Mouse (Mus musculus) adrenal gland, adult 2 months (tissue): ENCODE data around the gene Pitpnc1. TPM values are rescaled to one million over a fixed set of nuclear protein-coding genes. Genes with fewer than 3 reads are reported as not detected.

Experiments
- DNase-seq: peaks from one replicate; pipeline ENCODE4 v3.0.0; 2021
- polyA plus RNA-seq: library from polyadenylated mRNA; depleted of rRNA; stranded (reverse); fragments of >200 nt; gene quantifications from 2 replicates; pipeline ENCODE4 v1.2.3, GENCODE M21; 2012
- total RNA-seq, 2 experiments: library from RNA; stranded (reverse); gene quantifications; 2 replicates each; pipeline ENCODE4 v1.2.3; 2021

The Pitpnc1 gene
- total and polyA plus RNA-seq, 3 experiments, result 2.8 to 17.5 (median 11.1) TPM

DNA sequence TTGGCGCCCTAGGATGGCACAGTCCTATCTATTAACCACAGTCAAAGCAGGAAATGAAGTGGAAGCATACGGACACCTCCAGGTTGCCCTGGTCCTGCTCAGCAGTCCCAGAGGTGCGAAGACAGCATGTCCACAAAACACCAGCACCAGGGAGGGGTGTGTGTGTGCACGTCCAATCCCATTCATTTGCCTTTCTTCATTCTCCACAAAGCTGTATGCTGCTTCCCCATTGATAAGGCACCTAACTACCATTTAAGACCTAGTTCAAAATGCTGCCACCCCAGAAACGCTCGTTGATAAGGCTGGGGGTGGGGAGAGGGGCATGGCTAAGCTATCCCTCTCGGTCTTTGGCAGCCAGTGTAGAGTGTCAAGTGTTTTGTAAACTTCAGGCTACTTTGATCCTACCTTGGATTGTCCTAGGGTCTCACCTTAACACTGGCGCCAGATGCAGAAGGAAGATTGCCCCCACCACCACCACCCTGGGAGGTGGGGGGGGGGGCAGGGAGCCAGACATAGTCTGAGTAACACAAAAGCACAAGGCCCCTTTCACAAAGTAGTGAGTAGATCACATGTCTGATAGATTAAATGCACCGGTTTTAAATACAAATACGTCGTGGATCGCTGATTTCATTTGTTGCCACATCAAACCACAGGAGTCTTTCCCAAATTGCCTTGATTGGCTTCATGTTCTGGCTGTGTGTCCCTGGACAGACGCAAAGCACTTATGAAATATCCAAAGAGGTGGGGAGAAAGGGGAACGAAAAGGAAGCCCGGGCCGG lies 2.1 kb downstream of the Pitpnc1 start:
- DNase-seq, result no peak

DNA sequence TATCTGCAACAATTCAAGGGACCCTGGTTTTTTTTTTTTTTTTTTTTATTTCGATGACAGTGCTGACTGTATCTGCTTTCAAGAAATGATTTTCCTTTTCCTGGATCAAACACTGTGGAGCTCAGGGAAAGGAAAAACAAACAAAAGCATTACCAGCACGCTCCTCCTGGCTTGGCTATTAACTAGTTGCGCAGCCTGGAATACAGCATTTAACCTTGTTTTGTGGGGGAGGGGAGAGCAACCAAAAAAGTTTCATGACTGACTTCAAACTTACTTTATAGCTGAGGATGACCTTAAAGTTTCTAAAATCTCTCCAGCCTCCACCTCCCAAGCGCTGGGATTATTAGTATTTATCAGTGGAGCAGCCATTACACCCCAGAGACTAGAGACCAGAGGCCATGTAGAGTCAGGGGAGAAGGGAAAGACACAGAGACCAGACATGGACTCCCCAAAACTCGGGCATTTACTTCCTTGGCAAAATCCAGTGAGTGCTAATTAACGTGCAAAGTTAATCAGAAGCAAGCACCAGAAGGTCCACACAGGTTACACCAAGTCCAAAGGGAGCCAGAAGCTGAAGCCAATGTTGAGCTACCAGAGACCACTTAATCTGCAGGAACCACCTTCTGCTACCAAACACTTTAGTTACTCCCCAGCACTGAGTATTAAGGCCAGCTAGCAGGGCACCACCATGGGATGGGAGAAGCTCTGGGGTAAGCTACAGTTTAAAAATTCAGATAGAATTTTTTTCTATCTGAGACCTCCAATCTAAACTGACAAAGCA lies 3.7 kb downstream of the Pitpnc1 start:
- DNase-seq, result no peak

DNA sequence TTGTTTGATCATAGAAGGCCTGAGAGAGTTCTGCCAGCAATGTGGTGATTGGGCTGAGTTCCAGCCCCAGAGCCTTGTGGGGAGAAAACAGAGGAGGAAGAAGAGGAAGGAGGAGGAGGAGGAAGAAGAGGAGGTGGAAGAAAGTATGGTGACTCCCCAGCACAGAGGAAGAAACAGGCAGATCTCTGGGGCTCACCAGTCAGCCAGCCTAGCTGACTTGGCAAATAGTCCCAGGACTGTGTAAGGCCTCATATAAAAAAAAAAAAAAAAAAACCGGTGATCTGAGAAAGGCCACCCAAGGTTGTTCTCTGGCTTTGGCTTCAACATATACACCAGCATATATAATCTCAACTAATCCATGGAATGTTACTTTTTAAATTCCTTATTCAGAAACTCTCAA lies 4.5 kb downstream of the Pitpnc1 start:
- no peak for DNase-seq

DNA sequence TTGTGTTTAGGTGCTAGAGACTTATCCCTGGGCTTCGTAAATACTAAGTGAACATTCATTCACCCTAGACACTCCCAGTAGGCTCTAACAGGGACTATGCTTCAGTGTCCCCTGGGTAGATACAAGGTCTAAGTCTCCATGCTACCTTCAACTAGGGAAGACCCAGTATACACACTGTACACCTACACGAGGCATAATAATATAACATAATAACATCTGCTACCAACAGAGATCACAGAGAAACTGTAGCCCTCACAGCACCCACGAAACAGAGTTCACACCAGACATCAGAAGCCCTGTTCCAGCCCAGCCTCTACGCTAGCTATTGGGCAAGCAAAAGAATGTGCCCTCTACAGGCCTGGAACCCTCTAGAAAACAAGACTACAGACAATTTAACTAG lies 5.5 kb downstream of the Pitpnc1 start:
- DNase-seq, result no peak

DNA sequence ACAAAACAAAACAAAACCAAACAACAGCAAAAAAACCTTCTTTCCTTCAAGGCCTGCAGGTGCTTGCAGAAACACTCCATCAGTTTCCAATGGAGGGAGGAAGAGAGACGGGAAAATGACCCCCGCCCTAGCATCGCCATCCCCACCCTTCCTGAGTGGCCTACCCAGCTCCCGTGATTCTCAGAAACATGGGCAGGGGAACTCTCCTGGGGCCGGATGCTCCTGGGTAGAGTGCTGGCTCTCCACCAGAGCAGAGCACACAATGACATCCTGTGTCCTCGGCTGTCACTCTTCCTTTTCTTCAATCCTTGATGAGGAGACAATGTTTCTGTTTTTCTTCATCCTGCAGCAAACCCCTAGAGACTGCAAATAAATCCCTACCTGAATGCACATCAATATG lies 6.4 kb downstream of the Pitpnc1 start:
- DNase-seq, result no peak

DNA sequence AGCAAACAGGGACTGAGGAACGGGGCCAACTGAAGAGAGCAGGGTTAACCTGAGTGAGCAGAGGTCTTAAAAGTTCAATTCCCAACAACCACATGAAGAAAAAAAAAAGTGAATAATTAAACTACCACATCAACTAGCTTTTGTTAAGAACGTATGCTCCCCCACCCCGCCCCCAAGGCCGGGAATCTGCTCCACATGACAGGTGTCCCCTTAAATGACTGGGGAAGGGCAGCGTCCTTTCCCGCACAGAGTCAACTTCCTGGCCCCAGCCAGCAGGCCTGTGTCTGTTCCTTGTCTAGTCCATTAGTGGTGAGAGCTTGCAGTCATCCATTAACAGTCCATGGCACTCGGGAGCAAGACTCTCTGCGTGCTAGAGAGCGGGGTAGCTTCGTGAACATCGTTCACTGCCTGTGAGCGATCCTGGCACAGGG lies 7.2 kb downstream of the Pitpnc1 start:
- no peak for DNase-seq

DNA sequence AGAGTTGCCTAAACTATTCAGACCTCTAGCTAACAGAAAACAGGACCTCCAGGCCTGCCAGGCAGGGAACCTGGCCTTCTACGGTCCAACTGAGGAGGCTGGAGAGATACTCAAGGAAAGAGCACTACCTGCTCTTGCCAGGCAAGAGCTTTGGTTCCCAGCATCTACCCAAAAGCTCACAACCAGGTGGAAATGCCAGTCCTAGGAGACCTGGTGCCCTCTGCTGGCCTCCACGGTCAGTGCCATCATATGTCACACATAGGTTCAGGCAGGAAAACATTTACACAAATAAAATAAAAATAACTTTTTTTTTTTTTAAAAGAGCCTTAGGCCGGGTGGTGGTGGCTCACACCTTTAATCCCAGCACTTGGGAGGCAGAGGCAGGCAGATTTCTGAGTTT lies 8.0 kb downstream of the Pitpnc1 start:
- no peak for DNase-seq

DNA sequence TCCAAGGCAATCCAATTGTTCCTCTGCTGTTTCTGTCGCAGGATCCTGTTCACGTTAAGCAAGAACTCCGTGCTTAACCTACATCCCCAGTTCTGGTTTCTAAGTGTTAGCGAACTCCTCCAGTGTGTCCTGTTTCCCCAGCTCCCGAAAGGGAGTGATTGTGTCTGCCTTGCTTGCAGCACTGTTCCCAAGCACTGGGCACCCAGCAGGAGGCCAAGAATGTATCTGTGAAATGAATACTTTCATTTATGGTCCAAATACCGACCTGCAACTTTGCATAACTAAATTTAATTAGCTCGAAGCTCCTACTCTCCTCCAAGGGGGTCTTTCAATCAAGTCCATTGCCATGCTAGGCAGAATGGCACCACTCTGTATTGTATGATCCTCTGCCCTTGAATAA lies 10.7 kb downstream of the Pitpnc1 start:
- no peak for DNase-seq

DNA sequence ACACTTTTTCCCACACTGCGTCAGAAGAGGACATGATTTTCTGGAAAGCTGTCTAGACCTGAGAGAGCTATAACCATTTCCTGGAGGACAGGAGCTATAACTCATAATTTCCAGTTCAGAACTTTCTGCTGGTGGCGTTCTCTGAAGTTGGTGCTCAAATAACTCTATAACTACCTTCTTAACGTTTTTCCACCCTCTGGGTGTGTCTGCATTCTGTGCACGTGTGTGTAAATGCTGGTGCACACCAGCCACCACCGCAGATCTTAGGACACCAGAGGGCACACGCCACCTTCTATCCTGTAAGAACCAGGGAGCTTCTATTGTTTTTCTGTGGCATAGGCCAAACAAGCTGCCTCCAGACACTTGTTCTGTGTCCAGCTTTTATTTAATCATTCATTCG lies 11.5 kb downstream of the Pitpnc1 start:
- DNase-seq, result no peak

DNA sequence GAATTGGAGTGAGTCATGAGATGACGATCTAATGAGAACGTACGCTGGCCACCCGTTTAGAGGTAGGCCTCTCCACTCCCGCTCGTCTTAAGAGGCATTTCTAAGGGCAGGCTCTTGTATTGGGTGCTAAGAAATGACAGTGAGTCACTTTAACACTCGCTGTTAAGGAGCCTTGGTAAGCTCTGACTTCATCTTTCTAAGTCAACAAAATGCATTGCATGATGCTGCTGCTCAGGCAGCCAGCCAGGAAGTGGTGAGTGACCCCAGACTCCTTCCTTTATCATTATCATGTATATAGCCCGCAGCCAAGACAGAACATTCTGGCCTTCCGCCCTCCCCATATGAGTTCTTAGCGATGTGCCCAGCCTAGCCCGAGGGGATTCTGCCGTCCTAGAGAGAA lies 12.2 kb downstream of the Pitpnc1 start:
- DNase-seq, result no peak

DNA sequence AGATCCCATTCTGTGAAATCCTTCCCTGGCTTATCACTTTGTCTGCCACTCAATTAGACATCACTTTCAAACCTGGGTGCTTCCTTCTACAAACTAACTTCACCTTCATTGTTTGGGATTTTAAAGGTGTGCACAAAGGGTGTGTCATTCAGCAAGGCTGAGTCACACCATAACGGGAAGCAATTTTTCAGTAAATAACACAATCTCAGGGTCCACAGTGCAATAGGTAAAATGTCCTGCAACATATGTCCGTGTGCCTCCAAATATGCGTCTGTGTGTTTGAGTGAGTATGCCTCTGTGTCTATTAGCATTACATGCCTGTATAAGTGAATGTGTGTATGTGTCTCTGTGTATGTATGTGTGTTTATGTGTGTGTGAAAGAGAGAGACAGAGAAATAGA lies 13.2 kb downstream of the Pitpnc1 start:
- no peak for DNase-seq

DNA sequence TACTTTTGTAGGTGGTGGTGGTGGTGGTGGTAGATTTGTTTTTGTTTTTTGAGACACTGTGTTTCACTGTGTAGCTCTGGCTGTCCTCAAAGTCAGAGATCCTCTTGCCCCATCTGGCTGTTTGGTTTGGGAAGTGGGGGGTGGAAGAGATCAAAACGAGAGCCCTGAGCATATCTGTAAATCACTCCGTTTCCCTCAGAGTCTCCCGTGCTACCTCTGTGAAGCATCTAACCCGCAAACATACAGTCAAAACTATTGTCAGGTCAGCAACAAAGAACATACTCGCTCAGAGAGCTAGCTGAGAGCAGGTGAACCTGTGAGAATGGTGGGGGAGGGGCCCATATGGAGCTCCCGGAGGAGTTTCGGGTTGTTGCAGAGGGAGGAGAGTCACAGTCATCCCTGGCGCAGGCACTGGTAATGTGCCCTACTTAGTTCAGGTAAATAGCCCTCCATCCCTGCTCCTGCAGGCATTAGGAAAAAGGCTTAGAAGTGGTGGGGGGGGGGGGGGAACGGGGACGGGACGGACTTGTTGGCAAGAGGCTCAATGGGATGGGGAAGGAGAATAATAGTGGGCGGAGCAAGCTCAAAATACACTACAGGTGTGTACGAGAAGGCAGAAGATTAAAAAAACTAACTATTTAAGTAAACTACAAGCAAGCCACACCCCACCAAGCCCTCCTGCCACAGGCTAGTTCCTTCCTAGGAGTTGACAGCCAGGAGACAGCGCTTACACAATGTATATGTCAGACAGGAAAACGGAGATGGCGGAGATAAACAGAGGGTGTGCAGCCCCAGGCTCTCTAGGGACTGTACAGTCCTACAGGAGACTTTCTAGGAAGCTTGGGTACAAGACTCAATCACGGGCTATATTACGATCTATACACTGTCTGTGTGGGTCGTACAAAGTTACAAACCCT lies 15.7 kb downstream of the Pitpnc1 start:
- no peak for DNase-seq

DNA sequence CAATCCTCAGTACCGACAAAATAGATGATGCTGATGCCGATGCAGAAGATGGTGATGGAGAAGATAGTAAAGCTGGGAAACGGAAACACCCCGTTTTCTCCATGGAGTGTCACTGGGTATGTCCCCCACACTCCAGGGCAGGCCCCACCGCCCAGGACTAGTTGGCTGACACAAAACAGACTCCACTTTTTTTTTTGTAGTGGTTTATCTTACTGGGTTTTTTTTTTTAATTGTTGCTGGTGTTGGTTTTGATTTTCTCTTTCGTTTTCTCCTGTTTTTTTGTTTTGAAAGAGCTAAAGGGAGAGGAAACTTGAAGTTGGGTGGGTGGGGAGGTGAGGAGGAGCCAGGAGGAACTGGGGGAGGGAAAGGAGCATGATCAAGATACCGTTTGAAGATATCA lies 18.4 kb downstream of the Pitpnc1 start:
- DNase-seq, result no peak

DNA sequence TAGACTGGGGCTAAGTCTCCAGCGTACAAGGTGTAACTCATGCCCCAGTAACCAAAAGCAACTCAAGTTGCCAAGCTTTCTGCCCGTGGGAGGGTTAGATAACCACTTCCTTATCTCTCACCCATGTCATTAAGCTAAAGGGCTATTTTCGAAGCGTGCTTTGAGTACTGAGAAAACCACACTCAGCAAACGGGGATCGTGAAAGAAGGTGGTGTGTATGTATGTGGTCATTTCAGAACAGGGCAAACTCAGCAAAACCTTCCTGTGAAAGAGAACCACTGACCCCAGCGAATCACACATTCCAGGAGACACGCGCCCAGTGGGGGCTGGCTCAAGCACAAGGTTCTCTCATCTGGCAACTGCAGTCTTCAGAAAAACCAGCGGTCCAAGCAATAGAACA lies 19.4 kb downstream of the Pitpnc1 start:
- no peak for DNase-seq

DNA sequence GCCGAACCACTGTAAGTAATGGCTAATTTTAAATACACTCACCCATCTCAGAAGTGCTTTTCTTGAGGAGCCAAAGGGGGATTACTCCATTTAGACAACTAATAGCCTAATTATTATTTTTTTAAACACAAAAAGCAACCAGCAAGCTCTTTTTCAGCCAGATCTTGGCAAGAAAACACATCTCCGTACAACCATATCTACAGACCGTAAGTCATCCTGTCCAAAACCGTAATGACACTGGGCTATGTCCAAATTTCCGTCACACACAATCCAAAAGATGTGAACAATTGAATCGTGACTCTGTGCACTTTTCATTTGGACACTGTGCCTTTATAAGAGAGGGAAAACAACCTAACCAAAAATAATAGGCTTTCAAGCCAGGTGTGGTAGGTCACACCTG lies 20.4 kb downstream of the Pitpnc1 start:
- no peak for DNase-seq

DNA sequence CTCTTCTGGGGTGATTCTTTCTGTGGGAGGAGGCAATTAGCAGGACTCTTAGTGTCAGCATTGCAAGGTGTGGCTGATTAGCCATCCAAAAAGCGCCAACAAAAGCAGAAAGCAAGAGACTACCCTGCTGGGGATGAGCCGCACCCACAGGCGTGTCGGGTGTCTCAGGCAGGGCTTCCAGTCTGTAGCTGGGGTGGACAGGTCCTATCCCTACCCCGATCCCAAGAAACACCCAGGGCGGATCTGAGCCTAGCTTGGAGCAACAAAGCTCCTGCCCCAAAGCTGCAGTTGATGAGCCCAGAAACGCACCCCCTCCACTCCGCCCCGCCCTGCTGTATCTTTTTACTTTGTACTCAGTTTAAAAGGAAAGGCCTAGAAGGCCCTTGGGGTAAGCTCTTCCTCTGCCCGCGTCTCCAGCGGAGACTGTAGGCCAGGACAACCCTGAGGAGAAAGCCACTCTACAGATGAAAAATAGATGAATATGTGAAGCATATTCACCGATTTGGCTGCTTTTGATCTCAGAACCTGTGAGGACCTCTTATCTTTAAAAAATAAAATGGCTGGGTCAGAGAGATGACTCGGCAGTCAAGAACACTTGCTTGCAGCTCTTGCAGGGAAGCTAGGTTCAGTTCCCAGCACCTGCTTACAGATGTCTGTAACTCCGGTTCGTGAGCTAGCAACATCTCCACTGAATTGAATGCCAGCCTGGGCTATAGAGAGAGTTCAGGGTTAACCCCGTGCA lies 21.2 kb downstream of the Pitpnc1 start:
- DNase-seq, result no peak

DNA sequence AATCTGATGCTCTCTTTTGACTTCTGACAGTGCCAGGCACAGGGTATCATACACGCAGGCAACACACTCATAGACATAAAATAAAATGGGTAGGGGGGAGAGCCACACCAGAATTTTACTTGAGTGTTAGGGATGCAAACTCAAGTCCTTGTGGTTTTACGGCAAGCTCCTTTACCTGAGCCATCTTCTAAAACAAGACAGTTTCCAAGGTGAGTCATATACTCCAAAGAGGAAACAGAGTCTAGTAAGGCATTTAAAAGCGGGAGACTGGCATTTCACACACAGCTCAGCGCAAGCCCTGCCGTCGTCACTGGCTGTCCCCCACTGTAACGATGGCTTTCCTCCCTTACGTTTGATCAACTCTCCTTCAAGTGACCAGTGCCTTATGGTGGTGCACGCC lies 22.6 kb downstream of the Pitpnc1 start:
- DNase-seq, result no peak

DNA sequence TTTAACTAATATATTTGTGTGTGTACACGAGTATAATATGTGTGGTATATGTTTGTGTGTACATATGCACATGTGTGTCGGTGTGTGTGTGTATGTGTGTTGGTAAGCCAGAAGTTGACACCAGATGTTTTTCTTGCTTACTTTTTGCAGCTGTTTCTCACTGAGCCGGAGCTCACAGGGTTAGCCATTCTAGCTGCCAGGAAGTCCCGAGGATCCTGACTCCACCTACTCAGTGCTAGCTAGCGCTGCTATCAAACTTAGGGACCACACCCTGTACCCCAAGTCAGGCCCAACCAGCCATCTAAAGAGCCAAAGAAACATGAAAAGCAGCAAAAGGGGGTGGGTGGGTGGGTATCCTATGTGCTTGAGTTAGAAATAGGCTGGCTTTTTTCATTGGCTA lies 23.1 kb downstream of the Pitpnc1 start:
- no peak for DNase-seq

DNA sequence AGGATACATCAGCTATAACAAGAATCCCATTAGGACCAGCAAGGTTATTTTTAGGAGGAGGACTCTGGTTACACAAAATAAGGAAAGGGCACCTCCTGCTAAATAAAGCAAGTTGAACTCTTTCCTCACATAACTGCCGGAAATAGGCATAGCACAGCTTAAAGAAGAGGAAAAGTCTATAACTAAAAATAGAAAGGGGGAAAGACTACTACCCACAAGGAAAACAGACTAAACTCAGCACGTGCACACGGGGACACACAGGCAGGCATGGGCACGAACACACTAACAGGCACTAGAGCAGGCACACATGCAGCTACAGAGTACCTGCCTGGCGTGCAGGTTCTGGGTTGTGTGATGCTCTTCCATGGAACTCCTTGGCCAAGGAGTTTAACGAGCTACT lies 23.8 kb downstream of the Pitpnc1 start:
- DNase-seq, result no peak

DNA sequence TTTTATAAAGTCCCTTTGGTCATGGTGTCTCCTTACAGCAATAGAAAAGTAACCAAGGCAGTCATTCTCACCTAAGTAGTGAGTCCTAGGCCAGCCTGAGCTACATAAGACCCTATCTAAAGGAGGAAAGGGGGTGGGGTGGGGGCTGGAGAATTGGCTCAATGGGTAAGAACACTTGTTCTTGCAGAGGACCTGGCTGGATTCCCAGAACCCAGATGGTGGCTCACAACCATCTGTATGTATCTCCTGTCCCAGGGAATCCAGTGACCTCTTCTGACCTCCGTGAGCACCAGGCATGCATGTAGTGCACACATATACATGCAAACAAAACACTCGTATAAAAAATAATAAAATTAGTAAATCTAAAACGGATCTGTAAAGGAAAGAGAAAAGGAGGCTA lies 24.8 kb downstream of the Pitpnc1 start:
- DNase-seq, result no peak

DNA sequence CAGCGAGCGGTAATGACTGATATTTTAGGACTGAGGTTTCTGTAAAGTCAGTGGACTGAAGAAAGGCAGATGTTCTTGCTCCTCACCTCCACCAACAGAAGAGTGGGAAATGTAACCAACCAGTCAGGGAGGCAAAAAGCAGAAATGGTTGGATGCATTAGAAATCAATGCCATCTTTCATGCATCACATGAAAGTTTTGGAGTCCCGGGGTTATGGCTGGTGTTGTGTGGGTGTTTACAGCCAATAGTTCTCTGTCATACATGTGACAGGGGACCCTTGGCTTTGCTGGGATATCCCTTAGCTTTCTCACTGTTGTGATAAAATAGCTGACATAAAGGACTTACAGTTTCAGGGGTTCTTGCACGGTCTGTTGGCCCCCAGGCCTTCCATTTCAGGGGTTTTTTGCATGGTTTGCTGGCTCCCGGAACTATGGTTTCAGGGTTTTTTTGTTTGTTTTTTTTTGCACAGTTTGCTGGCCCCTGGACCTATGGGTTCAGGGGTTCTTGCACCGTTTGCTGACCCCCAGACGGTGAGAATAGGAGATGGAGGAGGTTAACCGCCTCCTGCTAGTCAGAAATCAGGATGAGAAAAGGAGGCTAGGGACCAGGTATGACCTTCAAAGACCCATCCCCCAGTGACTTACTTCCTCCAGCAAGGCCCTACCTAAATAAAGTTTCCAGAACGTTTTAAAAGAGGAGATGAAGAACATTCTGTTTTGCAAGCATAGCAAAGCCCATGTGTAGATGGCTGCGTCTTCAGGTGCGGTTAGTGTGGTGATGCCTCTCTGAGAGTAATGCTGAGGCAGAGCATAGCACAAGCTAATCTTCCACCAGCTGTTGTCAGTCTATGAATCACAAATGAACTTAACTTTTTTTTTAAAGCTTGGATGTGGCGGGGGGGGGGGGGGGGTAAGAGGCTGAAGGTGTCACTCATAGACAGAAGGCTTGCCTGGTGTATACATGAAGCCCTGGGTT lies 27.1 kb downstream of the Pitpnc1 start:
- DNase-seq, result no peak
